In genomic region chr1:193389505-193389904, GRCm38 (mm10) we compare ENCODE assay signal across 14 mouse cellular contexts. TPM values are rescaled to one million over a fixed set of nuclear protein-coding genes. Genes with fewer than 3 reads are reported as not detected.
DNase-seq lines count a peak whose midpoint lies in the region; ATAC-seq and TF ChIP-seq lines count a peak whose summit lies in the region.
"Had no signal": no experiment of that assay in that cellular context is flagged by ENCODE, and none has a peak within 500 bp of the region (broad histone marks: within the 10 kb centered on the region; RNA-seq: fewer than 3 reads in every experiment).

No protein-coding gene starts in this region.

- DNase-seq in heart, postnatal 0 days (ENCODE audit: low spot score): no peak
- no peak for DNase-seq in heart, adult 8-10 months (ENCODE audit: low spot score)
- no peak for DNase-seq in adrenal gland, postnatal 36 days
- no peak for DNase-seq in lung, postnatal 25 days (ENCODE audit: low spot score)
- no peak for DNase-seq in lung, postnatal 14 days
- DNase-seq: cerebellum, adult 2 months; gastrocnemius, postnatal 36 days; kidney, adult 9 months; lung, adult 18-20 months; thymus, adult 18-20 months had no signal

- ATAC-seq in heart, postnatal 0 days (ENCODE audit: insufficient read depth, low read depth): peak; percentile 36; the same call in 1 of the 2 replicates
- ATAC-seq in forebrain, embryonic 13.5 days: peak; percentile 43
- peak; percentile 68 for ATAC-seq in hindbrain, embryonic 16.5 days

- H3K4me1 ChIP-seq in heart, postnatal 0 days (ENCODE audit: control insufficient read depth, insufficient read depth): peaks cover 8% of the 10 kb centered on the region
- H3K4me1 ChIP-seq in forebrain, embryonic 13.5 days: peaks cover 42% of the 10 kb centered on the region
- peaks cover 22% of the 10 kb centered on the region for H3K4me1 ChIP-seq in hindbrain, embryonic 16.5 days (ENCODE audit: control insufficient read depth, insufficient read depth, low read depth, low read length)

- H3K27ac ChIP-seq in heart, postnatal 0 days (ENCODE audit: low read depth): no peak overlapping the region
- H3K27ac ChIP-seq in forebrain, embryonic 13.5 days: peak overlapping the region; percentile 48; the same call in 1 of the 2 replicates
- H3K27ac ChIP-seq in hindbrain, embryonic 16.5 days (ENCODE audit: low read depth, low read length): no peak overlapping the region

- H3K4me3 ChIP-seq in heart, postnatal 0 days (ENCODE audit: low read depth, low read length): no peak overlapping the region
- no peak overlapping the region for H3K4me3 ChIP-seq in forebrain, embryonic 13.5 days
- H3K4me3 ChIP-seq in hindbrain, embryonic 16.5 days (ENCODE audit: low read length): no peak overlapping the region
- no peak overlapping the region for H3K4me3 ChIP-seq in myocyte

- no peak for TF ChIP-seq POLR2A in myocyte (IDR thresholded peaks at IDR 0.05; ENCODE audit: insufficient read length, low read depth)

- H3K9ac ChIP-seq in heart, postnatal 0 days (replicated peaks; ENCODE audit: low read depth, low read length): no peak overlapping the region; the same call in 1 of the 2 replicates
- H3K9ac ChIP-seq in forebrain, embryonic 13.5 days: no peak overlapping the region
- no peak overlapping the region for H3K9ac ChIP-seq in hindbrain, embryonic 16.5 days (ENCODE audit: low read depth, low read length)

- TF ChIP-seq EP300 in heart, postnatal 0 days (IDR thresholded peaks at IDR 0.05; ENCODE audit: low read depth): no peak

- no peak overlapping the region for H3K4me2 ChIP-seq in heart, postnatal 0 days (ENCODE audit: low read depth, low read length)
- H3K4me2 ChIP-seq in forebrain, embryonic 13.5 days: no peak overlapping the region
- H3K4me2 ChIP-seq in hindbrain, embryonic 16.5 days (ENCODE audit: low read length): no peak overlapping the region
- H3K4me2 ChIP-seq in myocyte (ENCODE audit: low read depth): peak overlapping the region; percentile 10

- 0 out of 2 replicates have a peak, but pooled peaks cover 11% of the 10 kb centered on the region for H3K27me3 ChIP-seq in heart, postnatal 0 days (ENCODE audit: control insufficient read depth, insufficient read depth, low read length)
- peaks cover 26% of the 10 kb centered on the region; the same call in 1 of the 2 replicates for H3K27me3 ChIP-seq in forebrain, embryonic 13.5 days
- H3K27me3 ChIP-seq in hindbrain, embryonic 16.5 days (replicated peaks; ENCODE audit: control insufficient read depth, insufficient read depth, low read length): no peaks in the 10 kb centered on the region
- H3K27me3 ChIP-seq in myocyte (ENCODE audit: control insufficient read depth, insufficient read depth, insufficient read length): no peaks in the 10 kb centered on the region

- WGBS in heart, postnatal 0 days: 20% methylated on average over 3 of the region's 3 CpGs
- 6% methylated on average over 3 of the region's 3 CpGs for WGBS in forebrain, embryonic 13.5 days
- WGBS in hindbrain, embryonic 16.5 days: 3% methylated on average over 3 of the region's 3 CpGs

- H3ac ChIP-seq in myocyte (ENCODE audit: control insufficient read depth, insufficient read length): no peak overlapping the region

- H3K9me3 ChIP-seq in heart, postnatal 0 days (replicated peaks; ENCODE audit: control insufficient read depth, low read length): no peaks in the 10 kb centered on the region
- H3K9me3 ChIP-seq in forebrain, embryonic 13.5 days (replicated peaks): no peaks in the 10 kb centered on the region
- H3K9me3 ChIP-seq in hindbrain, embryonic 16.5 days (ENCODE audit: control insufficient read depth, low read length): no peaks in the 10 kb centered on the region

- H3K36me3 ChIP-seq in heart, postnatal 0 days (replicated peaks; ENCODE audit: control insufficient read depth, insufficient read depth, low read length): no peaks in the 10 kb centered on the region
- H3K36me3 ChIP-seq in forebrain, embryonic 13.5 days (ENCODE audit: poor library complexity, severe bottlenecking): no peaks in the 10 kb centered on the region
- H3K36me3 ChIP-seq in hindbrain, embryonic 16.5 days (ENCODE audit: control insufficient read depth, insufficient read depth, low read length): no peaks in the 10 kb centered on the region
- no peaks in the 10 kb centered on the region for H3K36me3 ChIP-seq in myocyte (ENCODE audit: control insufficient read depth, insufficient read depth)

- no peak for TF ChIP-seq CTCF in heart, postnatal 0 days (IDR thresholded peaks at IDR 0.05; ENCODE audit: low read depth)

- no peaks in the 10 kb centered on the region for H3K79me2 ChIP-seq in myocyte (ENCODE audit: control insufficient read depth, insufficient read depth)

TF ChIP-seq in myocyte, 11 proteins besides CTCF, POLR2A, EP300 and RAD21:
- peak in 1 of 3 experiments; percentile 58 for TF ChIP-seq MYOG (IDR thresholded peaks at IDR 0.05; ENCODE audit: control insufficient read depth in 1 of 3, insufficient read depth in 1 of 3, insufficient read length in 2 of 3, low read depth in 2 of 3)
- TF ChIP-seq SRF (IDR thresholded peaks at IDR 0.05; ENCODE audit: control insufficient read depth, insufficient read length, low read depth): no peak
- TF ChIP-seq MYOD1 (IDR thresholded peaks at IDR 0.05; ENCODE audit: control insufficient read depth in 1 of 3, insufficient read length in 2 of 3, low read depth in 2 of 3): peak in 2 of 3 experiments; percentile 49 to 66
- peak; percentile 62; the same call in 1 of the 2 replicates for TF ChIP-seq CEBPB (IDR thresholded peaks at IDR 0.05; ENCODE audit: insufficient read depth, poor library complexity, severe bottlenecking)

RNA-seq across cellular contexts. Expression of gene Camk1g, which starts 19.4 kb away (rescaled TPM):
- total RNA-seq in heart, postnatal 0 days (2014; rRNA removed; ENCODE audit: low replicate concordance): 12.0 and 14.3 TPM in 2 replicates
- polyA plus RNA-seq in heart, postnatal 0 days (2015; fragmentation: Nextera tagmentation; extraction: Ambion mirVana): 9.0 and 9.7 TPM in 2 replicates
- total RNA-seq in heart, adult 8-10 months (2022): under 1 TPM; 0.14 to 0.72 (median 0.22) TPM
- polyA plus RNA-seq in forebrain, embryonic 13.5 days (2015; fragmentation: Nextera tagmentation; extraction: Ambion mirVana): 26.7 and 30.0 TPM in 2 replicates
- polyA plus RNA-seq in hindbrain, embryonic 16.5 days (2015; fragmentation: Nextera tagmentation; extraction: Ambion mirVana): 44.2 and 44.6 TPM in 2 replicates
- polyA plus RNA-seq in myocyte (2012; fragmentation: generic; extraction: Trizol): 4.1 TPM
- under 1 TPM; 0.26 TPM for total RNA-seq in adrenal gland, postnatal 36 days (2021)
- total RNA-seq: CH12.LX had no signal
